Mouse (Mus musculus) layer of hippocampus, adult 8-10 months (tissue): ENCODE measurements at regions not wholly inside any gene's neighbourhood (a gene's known extent, or its start where the extent isn't known, plus 50 kb on each side); places are given as distances from the start of the nearest gene placed in this dataset.

ENCODE experiments used
- DNase-seq, 2 experiments: peaks; one replicate each; pipeline ENCODE4 v3.0.0; 2022; ENCODE audit warnings: low spot score in 2 of 2

- DNase-seq: no peak
Measured at GRCm38 (mm10) chr14:54185265-54185830, 68.6 kb downstream of the Dad1 start.

- no peak for DNase-seq
Measured at GRCm38 (mm10) chr14:54183873-54184272, 70.0 kb downstream of the Dad1 start.

GRCm38 (mm10) chr14:54182838-54183237, 71.1 kb downstream of the Dad1 start:
- no peak for DNase-seq

- DNase-seq: no peak
Measured at GRCm38 (mm10) chr14:54181306-54181705, 72.6 kb downstream of the Dad1 start.

- DNase-seq: no peak
Measured at GRCm38 (mm10) chr14:54180754-54181153, 73.2 kb downstream of the Dad1 start.

- DNase-seq: no peak
Measured at GRCm38 (mm10) chr14:54180271-54180670, 73.6 kb downstream of the Dad1 start.

GRCm38 (mm10) chr14:54178856-54179255, 75.0 kb downstream of the Dad1 start:
- DNase-seq: no peak

- no peak for DNase-seq
Measured at GRCm38 (mm10) chr14:54176469-54176868, 77.4 kb downstream of the Dad1 start.

GRCm38 (mm10) chr14:54175476-54175875, 78.4 kb downstream of the Dad1 start:
- DNase-seq: no peak

GRCm38 (mm10) chr14:54173316-54173715, 80.6 kb downstream of the Dad1 start:
- no peak for DNase-seq

- DNase-seq: no peak
Measured at GRCm38 (mm10) chr14:54169254-54169653, 84.7 kb downstream of the Dad1 start.

- DNase-seq: no peak
Measured at GRCm38 (mm10) chr14:54168414-54168931, 85.4 kb downstream of the Dad1 start.

- DNase-seq: no peak
Measured at GRCm38 (mm10) chr14:54166057-54166456, 87.8 kb downstream of the Dad1 start.

- DNase-seq: no peak
Measured at GRCm38 (mm10) chr14:54164874-54165273, 89.0 kb downstream of the Dad1 start.

GRCm38 (mm10) chr14:54161916-54162315, 92.0 kb downstream of the Dad1 start:
- peak in 1 of 2 experiments; percentile 15 for DNase-seq

- DNase-seq: no peak
Measured at GRCm38 (mm10) chr14:54161206-54161605, 92.7 kb downstream of the Dad1 start.

- no peak for DNase-seq
Measured at GRCm38 (mm10) chr14:54159816-54160215, 94.1 kb downstream of the Dad1 start.

GRCm38 (mm10) chr14:54158214-54158965, 95.5 kb downstream of the Dad1 start:
- no peak for DNase-seq

GRCm38 (mm10) chr14:54156536-54156935, 97.4 kb downstream of the Dad1 start:
- DNase-seq: no peak

GRCm38 (mm10) chr14:54152485-54153235, 101.2 kb downstream of the Dad1 start:
- DNase-seq: peak; percentile 40 to 72

GRCm38 (mm10) chr14:54151921-54152320, 102.0 kb downstream of the Dad1 start:
- DNase-seq: no peak

- DNase-seq: no peak
Measured at GRCm38 (mm10) chr14:54151272-54151671, 102.6 kb downstream of the Dad1 start.
